Mouse (Mus musculus) midbrain, embryonic 12.5 days (tissue): ENCODE measurements around the gene Bcorl1. TPM values are rescaled to one million over a fixed set of nuclear protein-coding genes. Genes with fewer than 3 reads are reported as not detected.

ENCODE experiments used
- ATAC-seq: fragments of 200-750 bp; cut with Nextera tagmentation; 2 replicates; pipeline ENCODE4 v1.8.0; 2017; ENCODE audit warnings: low read depth, moderate TSS enrichment, moderate library complexity; ENCODE audit not compliant: low FRiP score
- H3K27ac ChIP-seq: fragments of 300-500 bp; sonication (generic); replicated peaks from 2 replicates; pipeline ENCODE4 v1.5.1; 2016; ENCODE audit warnings: mild to moderate bottlenecking
- H3K27me3 ChIP-seq: fragments of 300-500 bp; sonication (generic); 2 replicates; pipeline ENCODE4 v1.6.1; 2016; ENCODE audit warnings: mild to moderate bottlenecking
- H3K36me3 ChIP-seq: fragments of 300-500 bp; sonication (generic); 2 replicates; pipeline ENCODE4 v1.6.1; 2016
- H3K4me1 ChIP-seq: fragments of 300-500 bp; sonication (generic); 2 replicates; pipeline ENCODE4 v1.6.1; 2016
- H3K4me2 ChIP-seq: fragments of 300-500 bp; sonication (generic); replicated peaks from 2 replicates; pipeline ENCODE4 v1.6.1; 2016; ENCODE audit warnings: mild to moderate bottlenecking, moderate library complexity
- H3K4me3 ChIP-seq: fragments of 300-500 bp; sonication (generic); 2 replicates; pipeline ENCODE4 v1.5.1; 2016; ENCODE audit warnings: mild to moderate bottlenecking
- H3K9ac ChIP-seq: fragments of 300-500 bp; sonication (generic); replicated peaks from 2 replicates; pipeline ENCODE4 v1.6.1; 2016; ENCODE audit warnings: mild to moderate bottlenecking, moderate library complexity
- H3K9me3 ChIP-seq: fragments of 300-500 bp; sonication (generic); 2 replicates; pipeline ENCODE4 v1.6.1; 2016; ENCODE audit warnings: mild to moderate bottlenecking
- WGBS: fragments of 180-500 bp; shearing (Covaris S2); methylation state at CpG from one replicate; pipeline ENCODE4 v1.1.7; 2016; 5-methylcytosine and 5-hydroxymethylcytosine counted together
- polyA plus RNA-seq: library from polyadenylated mRNA; unstranded; fragments of >200 nt; fragmentation: Nextera tagmentation; extraction: Ambion mirVana; gene quantifications from 2 replicates; pipeline ENCODE4 v1.2.1, GENCODE M21; 2016

Gene Bcorl1
- polyA plus RNA-seq, 1 experiment from 2014 or later = 6.7 TPM

DNA sequence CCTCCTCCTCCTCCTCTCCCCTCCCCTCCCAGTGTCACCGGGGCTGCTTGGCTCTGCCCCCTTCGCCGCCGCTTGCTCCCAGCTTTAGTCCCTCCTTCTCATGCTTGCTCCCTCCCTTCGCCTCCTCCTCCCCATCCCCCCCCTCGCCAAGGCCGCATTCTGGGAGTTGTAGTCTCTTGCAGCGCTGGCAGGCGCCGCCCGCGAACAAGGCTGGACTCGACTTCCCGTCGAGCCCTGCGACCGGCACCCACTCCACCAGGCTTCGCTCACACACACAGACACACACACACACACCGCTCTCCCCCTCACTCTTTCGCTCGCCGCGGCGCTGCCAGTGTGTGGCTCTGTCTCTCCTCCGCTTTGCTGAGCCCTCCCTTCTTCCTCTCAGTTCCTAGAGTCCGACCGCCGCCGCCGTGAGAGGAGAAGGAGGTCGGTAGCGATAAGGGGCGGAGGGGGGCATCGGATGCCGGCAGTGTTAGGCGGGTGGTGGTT is 2.3 kb downstream of the Bcorl1 start:
- no peaks in the 10 kb centered on the region; the same call in none of the 2 replicates for H3K27me3 ChIP-seq
- ATAC-seq = peak; percentile 92
- H3K9ac ChIP-seq = peak overlapping the region; percentile 63
- H3K27ac ChIP-seq = peak overlapping the region; percentile 72
- H3K4me3 ChIP-seq = peak overlapping the region; percentile 60
- peak overlapping the region; percentile 75 for H3K4me2 ChIP-seq
- H3K4me1 ChIP-seq = no peaks in the 10 kb centered on the region
- no peaks in the 10 kb centered on the region for H3K36me3 ChIP-seq
- 14% methylated on average over 31 of the region's 36 CpGs for WGBS
- no peaks in the 10 kb centered on the region for H3K9me3 ChIP-seq

DNA sequence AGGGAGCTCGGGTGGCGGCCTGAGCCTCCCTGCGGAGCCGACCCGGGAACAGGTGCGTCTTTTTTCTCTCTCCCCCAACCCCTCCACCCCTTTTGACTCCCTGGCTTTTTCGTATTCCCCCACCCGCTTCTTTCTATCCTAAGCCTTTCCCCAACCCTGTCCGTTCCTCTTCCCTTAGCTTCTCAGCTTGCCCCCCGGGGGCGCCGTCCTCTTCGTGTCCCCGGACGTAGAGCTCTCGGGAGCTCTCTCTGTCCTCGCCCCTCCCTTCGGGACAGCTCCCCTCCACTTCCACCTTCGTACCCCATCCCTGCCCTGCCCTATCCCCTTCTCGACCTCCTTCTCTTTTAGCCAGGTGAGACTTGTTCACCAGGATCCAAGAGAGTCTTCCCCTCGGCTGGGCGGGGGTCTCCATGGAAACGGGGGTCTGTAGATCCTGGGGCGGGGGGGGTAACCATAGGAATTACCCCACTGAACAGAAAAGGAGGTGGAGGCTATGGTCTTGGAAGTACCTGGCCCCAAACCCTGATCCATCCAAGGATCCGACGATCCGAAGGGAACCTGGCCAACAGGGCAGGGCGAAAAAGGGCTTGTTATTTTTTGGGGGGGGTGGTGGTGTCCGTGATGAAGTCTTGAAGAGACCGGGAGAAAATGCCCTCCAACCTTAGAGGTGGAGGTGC is 2.9 kb downstream of the Bcorl1 start:
- peak overlapping the region; percentile 60 for H3K4me3 ChIP-seq
- H3K4me1 ChIP-seq = no peaks in the 10 kb centered on the region
- peak overlapping the region; percentile 75 for H3K4me2 ChIP-seq
- WGBS = 29% methylated on average over 28 of the region's 30 CpGs
- peak overlapping the region; percentile 72 for H3K27ac ChIP-seq
- H3K9me3 ChIP-seq = no peaks in the 10 kb centered on the region
- no peak; the same call in 1 of the 2 replicates for ATAC-seq
- no peaks in the 10 kb centered on the region for H3K36me3 ChIP-seq
- no peaks in the 10 kb centered on the region; the same call in none of the 2 replicates for H3K27me3 ChIP-seq
- H3K9ac ChIP-seq = peak overlapping the region; percentile 63

DNA sequence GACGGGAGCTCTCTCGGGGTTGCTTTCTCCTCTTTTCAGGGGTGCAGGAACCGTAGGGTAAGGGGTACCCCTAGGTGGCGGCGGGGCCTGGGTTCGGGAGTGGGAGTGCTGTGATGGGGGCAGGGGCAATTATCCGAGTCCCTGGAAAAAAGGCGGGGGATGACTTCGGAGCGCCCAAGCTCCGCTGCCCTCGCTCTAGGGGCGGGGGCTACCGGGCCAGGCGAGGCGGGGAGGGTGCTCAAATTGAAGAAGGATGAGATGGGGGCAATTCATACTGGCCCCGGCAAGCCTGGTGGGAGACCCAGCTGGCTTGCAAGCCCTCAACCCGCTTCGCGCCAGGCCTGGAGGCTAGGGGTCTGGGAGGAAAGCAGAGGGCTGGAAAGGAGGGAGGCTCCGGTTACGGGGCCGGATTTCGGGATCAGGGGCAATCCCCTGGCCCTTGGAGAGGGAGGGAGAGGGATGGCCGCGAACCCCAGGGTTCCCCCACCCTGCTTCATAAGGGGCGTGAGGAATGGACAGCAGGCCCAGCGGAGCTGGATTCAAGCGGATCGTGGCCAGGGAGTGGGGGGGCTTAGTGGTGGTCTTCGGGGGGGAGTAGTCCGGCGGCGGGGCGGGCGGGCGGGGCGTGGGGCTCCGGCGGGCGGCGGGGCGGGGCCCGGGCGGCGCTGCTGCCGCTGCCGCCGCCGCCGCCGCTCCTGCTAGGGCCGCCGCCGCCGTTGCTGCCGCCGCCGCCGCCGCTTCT is 3.7 kb downstream of the Bcorl1 start:
- Histone ChIP-seq H3K27ac (peak overlapping the region; percentile 72), H3K27me3 (no peaks in the 10 kb centered on the region; the same call in none of the 2 replicates), H3K36me3 (no peaks in the 10 kb centered on the region), H3K9me3 (no peaks in the 10 kb centered on the region), H3K4me3 (peak overlapping the region; percentile 60), H3K4me1 (no peaks in the 10 kb centered on the region), H3K4me2 (peak overlapping the region; percentile 75), H3K9ac (peak overlapping the region; percentile 63)
- ATAC-seq = no peak
- 21% methylated on average over 33 of the region's 61 CpGs for WGBS

DNA sequence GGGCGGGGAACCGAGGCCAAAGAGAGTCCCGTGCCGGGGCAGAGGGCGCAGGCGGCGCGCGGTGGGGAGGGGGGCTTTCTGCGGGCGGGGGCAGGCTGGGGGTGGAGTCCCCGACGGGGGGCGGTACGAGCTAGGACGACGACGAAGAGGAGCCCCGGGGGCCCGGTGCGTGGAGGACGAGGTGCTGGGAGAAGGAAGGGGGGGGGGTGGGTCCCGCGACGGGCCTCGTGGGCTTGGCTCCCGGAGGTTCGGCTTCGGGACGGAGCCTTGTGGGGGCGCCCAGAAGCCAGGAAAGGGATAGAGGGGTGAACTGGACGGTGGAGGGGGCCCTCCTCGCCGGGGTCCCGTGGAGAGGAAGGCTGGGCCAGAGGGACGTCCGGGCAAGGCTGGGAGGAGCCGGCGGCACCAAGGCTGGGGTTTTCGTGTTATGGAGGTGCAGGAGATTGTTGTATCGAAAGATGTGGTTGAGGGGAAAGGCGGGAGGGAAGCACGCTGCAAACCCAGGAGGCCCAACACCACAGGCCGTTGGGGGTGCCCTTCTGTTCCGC is 4.3 kb downstream of the Bcorl1 start:
- H3K27ac ChIP-seq = peak overlapping the region; percentile 30; the same call in 1 of the 2 replicates
- ATAC-seq = no peak

DNA sequence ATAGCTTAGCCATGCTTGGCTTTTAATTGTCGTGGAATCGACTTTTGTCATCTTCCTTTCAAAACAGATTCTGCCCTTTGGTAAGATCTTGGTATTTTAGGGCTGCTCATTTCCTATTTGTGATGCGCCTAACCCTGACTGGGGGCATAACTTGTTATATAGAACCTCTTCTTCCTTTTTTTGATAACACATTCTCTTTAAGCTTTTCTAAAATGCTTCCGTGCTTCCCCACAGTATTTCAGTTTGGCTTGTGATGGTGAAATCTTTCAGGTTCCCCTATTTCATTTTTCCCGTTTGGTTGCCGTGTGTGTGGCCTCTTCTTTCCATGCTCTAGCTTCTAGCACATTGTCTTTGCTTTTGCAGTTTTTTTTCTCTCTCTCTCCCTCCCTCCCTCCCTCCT is 14.2 kb downstream of the Bcorl1 start:
- Histone ChIP-seq H3K9ac (no peak overlapping the region), H3K4me3 (no peak overlapping the region), H3K9me3 (no peaks in the 10 kb centered on the region), H3K4me1 (no peaks in the 10 kb centered on the region), H3K27me3 (no peaks in the 10 kb centered on the region), H3K27ac (no peak overlapping the region), H3K36me3 (no peaks in the 10 kb centered on the region), H3K4me2 (no peak overlapping the region)
- 85% methylated on average over 6 of the region's 6 CpGs for WGBS
- ATAC-seq = no peak

More for the DNA sequence above, 4.3 kb downstream of the Bcorl1 start:
- Histone ChIP-seq H3K36me3 (no peaks in the 10 kb centered on the region), H3K27me3 (no peaks in the 10 kb centered on the region; the same call in 1 of the 2 replicates), H3K4me2 (peak overlapping the region; percentile 75), H3K9ac (peak overlapping the region; percentile 63), H3K4me3 (peak overlapping the region; percentile 60), H3K9me3 (no peaks in the 10 kb centered on the region), H3K4me1 (no peaks in the 10 kb centered on the region)
- 27% methylated on average over 26 of the region's 45 CpGs for WGBS

DNA sequence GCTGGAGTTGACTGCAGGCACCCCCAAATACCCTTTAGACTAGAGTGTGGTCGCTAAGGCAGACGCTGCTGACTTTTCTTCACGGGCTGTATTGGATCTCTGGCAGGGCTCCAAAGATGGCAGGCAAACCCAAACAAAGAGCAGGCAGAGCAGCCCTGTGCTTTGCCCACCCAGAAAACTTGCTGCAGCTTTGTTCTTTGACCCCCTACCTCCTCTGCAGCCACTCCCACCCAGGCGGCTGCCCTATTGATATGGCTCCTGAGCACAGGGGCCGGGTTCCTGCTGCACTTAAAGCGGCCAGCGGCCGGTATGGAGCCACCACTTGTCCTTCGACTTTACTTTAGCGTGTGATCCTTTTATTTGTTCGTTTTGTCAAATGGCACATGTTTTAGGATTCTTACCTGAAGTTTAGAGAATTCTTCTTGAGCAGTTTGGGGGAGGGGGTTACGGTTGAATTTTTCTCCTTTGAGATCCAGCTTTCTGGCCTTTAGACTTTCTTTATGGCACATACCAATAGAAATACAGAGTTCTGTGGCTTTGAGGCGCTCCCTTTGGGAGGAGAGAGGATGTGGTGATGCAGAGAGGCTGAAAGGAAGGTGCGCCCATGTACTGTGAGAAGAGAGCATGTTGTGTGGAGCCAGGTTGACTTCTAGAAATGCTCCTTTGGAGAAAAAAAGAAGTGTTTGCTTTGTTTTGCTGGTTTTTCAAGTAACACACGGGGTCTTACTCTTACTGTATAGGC is 24.8 kb downstream of the Bcorl1 start:
- H3K4me2 ChIP-seq = no peak overlapping the region
- no peak overlapping the region for H3K27ac ChIP-seq
- no peaks in the 10 kb centered on the region for H3K9me3 ChIP-seq
- WGBS = 46% methylated on average over 15 of the region's 15 CpGs
- no peaks in the 10 kb centered on the region for H3K27me3 ChIP-seq
- ATAC-seq = no peak
- H3K9ac ChIP-seq = no peak overlapping the region
- H3K4me3 ChIP-seq = no peak overlapping the region
- peaks cover 34% of the 10 kb centered on the region for H3K36me3 ChIP-seq
- peaks cover 9% of the 10 kb centered on the region; the same call in 1 of the 2 replicates for H3K4me1 ChIP-seq

DNA sequence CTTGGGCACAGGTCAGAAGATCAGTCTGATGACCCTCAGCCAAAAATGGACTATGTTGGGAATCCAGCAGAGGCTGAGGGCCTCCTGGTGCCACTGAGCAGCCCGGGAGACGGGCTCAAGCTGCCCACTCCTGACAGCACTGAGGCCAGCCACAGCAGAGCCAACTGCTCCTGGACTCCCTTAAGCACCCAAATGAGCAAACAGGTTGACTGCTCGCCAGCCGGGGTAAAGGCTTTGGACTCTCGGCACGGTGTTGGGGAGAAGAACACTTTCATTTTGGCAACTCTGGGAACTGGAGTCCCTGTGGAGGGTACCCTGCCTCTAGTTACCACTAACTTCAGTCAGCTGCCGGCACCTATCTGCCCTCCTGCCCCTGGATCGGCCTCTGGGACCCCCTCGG is 26.7 kb downstream of the Bcorl1 start:
- WGBS = 92% methylated on average over 9 of the region's 9 CpGs

DNA sequence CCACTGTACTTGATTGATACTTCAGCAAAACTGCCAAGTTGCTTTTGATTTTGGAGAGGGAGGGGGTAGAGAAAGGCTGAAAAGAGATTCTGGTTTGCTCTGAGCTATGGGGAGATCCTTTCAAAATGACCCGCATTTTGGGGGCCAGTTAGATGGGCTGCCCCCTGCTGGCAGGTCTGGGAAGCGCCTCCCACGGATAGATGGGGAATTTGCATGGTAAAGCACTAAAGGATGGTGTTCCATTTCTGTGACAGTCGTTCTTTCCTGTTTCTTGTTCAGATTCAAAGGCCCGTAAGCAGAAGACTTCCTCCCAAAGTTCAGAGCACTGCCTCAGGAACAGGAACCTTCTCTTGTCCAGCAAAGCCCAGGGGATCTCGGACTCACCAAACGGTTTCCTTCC is 42.5 kb downstream of the Bcorl1 start:
- Histone ChIP-seq H3K4me3 (no peak overlapping the region), H3K27me3 (no peaks in the 10 kb centered on the region), H3K9ac (no peak overlapping the region), H3K4me1 (peaks cover 7% of the 10 kb centered on the region; the same call in 1 of the 2 replicates), H3K9me3 (no peaks in the 10 kb centered on the region), H3K4me2 (no peak overlapping the region), H3K27ac (no peak overlapping the region), H3K36me3 (peaks cover 28% of the 10 kb centered on the region)
- no peak for ATAC-seq
- 50% methylated on average over 7 of the region's 7 CpGs for WGBS

More for the DNA sequence above, 26.7 kb downstream of the Bcorl1 start:
- Histone ChIP-seq H3K4me2 (no peak overlapping the region), H3K27me3 (no peaks in the 10 kb centered on the region), H3K27ac (no peak overlapping the region), H3K36me3 (peaks cover 37% of the 10 kb centered on the region), H3K4me1 (peaks cover 9% of the 10 kb centered on the region; the same call in 1 of the 2 replicates), H3K4me3 (no peak overlapping the region), H3K9me3 (no peaks in the 10 kb centered on the region), H3K9ac (no peak overlapping the region)
- no peak for ATAC-seq

DNA sequence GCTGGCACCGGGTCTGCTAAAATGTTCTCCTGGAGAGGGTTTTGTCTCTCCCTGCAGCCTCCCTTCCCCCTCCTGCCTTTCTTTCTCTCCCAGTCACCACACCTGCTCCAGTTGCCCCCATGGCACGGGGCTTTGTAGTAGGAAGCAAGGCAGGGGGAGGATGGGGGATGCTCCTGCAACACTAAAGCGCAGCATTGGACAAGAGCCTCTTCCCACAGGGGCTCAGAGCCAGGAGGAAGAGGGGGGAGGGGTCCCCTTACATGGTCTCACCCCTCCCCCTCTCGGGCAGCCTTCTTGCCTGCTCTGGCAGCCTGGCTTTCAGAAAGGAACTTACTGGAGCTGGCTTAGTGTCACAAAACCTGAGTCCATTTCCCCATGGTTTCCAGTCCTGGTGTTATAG is 44.8 kb downstream of the Bcorl1 start:
- peak; percentile 91 for ATAC-seq
- Histone ChIP-seq H3K4me1 (peaks cover 7% of the 10 kb centered on the region; the same call in 1 of the 2 replicates), H3K4me2 (no peak overlapping the region), H3K9ac (no peak overlapping the region), H3K4me3 (no peak overlapping the region), H3K27ac (peak overlapping the region; percentile 30; the same call in 1 of the 2 replicates), H3K9me3 (no peaks in the 10 kb centered on the region), H3K36me3 (peaks cover 37% of the 10 kb centered on the region), H3K27me3 (no peaks in the 10 kb centered on the region)
- WGBS = 39% methylated on average over 3 of the region's 4 CpGs

DNA sequence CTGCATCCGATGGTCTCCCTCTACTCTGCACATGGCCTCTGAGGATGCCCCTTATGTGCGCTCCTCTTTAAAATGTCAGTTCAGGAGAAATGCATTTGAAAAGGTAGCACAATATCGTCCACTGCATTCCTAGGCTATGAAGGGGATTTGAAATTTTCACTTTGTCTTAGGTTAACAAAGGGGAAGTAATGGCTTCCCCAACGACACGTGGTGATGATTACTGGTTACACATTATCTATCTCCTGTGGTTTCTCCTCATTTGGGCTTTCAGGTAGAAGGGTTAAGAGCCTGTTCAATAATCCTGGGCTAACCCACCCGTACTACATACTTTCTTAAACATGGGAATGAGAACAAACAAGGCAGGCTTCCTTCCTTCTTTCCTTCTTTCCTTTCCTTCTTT is 48.2 kb downstream of the Bcorl1 start:
- peaks cover 7% of the 10 kb centered on the region; the same call in 1 of the 2 replicates for H3K4me1 ChIP-seq
- H3K36me3 ChIP-seq = peaks cover 62% of the 10 kb centered on the region
- no peak overlapping the region for H3K9ac ChIP-seq
- WGBS = 87% methylated on average over 6 of the region's 6 CpGs
- no peaks in the 10 kb centered on the region for H3K9me3 ChIP-seq
- H3K4me2 ChIP-seq = no peak overlapping the region
- no peak overlapping the region for H3K4me3 ChIP-seq
- no peak overlapping the region for H3K27ac ChIP-seq
- no peaks in the 10 kb centered on the region for H3K27me3 ChIP-seq
- no peak for ATAC-seq

DNA sequence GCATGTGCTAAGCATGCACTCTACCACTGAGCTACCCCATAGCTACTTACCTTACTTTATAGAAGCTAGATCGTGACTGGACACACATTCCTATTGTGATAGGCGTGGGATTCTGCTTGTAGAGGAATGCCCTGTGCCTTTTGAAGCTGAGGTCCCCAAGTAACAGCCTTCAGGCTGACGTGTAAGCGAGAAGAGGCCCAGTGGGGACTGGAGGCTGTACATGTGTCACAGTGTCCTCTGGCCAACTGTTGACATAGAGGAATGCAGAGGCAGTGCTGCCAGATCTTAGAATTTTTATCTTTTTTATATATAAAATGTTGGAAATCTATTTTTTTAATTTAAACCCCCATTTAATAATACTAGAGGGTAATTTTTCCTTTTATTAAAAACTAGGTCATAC is 58.8 kb downstream of the Bcorl1 start:
- no peak for ATAC-seq
- H3K4me3 ChIP-seq = no peak overlapping the region
- H3K9ac ChIP-seq = no peak overlapping the region
- H3K27me3 ChIP-seq = no peaks in the 10 kb centered on the region
- H3K4me1 ChIP-seq = no peaks in the 10 kb centered on the region
- 84% methylated on average over 4 of the region's 4 CpGs for WGBS
- H3K36me3 ChIP-seq = peaks cover 40% of the 10 kb centered on the region
- H3K27ac ChIP-seq = no peak overlapping the region
- H3K4me2 ChIP-seq = no peak overlapping the region
- H3K9me3 ChIP-seq = no peaks in the 10 kb centered on the region
